Mouse (Mus musculus) hematopoietic stem cell, adult 5-6 weeks (primary cell): ENCODE results near the gene Fgf8. TPM values are rescaled to one million over a fixed set of nuclear protein-coding genes. Genes with fewer than 3 reads are reported as not detected.

Experiments used
- ATAC-seq, 2 experiments: fragments of 125-278 bp in 1 of 2; replicated peaks in 1 of 2; 2 replicates each; pipeline ENCODE4 v1.8.0; 2016 to 2017; ENCODE audit warnings: inconsistent platforms in 2 of 2, mild to moderate bottlenecking in 2 of 2, moderate number of reproducible peaks in 2 of 2, low read depth in 1 of 2, moderate TSS enrichment in 1 of 2; ENCODE audit not compliant: low FRiP score in 2 of 2, poor library complexity in 2 of 2, severe bottlenecking in 2 of 2, insufficient read depth in 1 of 2, low TSS enrichment in 1 of 2
- total RNA-seq: library from RNA; stranded (forward); fragments of 172-1452, 232-1000 nt; gene quantifications from 2 replicates; pipeline ENCODE4 v1.2.3, GENCODE M21; 2017

The Fgf8 gene
- total RNA-seq, 1 experiment from 2014 or later, result not detected

DNA sequence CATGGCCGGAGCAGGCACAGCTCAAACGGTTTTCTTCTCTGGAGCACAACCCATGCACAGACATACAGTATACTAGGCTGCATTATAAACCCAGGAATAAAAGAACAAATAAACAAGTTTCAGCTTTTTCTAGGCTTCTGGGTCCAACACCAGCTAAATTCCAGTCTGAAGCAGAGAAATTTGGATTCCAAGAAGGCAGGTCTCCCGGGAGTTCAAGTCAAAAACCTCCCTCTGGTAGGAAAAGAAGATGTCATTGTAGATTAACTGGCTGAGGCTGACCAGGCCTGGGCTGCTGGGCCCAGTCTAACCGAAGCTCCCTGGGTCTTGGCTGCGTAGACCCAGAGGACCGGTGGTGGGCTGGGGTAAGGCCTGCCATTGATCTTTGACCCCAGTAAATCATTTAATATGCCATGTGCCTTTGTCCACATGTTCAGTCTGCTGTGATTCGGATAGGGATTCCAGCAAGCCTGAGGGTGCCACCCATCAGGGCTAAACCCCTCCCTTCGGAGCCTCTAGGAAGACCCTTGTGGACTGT is 51.6 kb downstream of the Fgf8 start:
- ATAC-seq, result no peak

DNA sequence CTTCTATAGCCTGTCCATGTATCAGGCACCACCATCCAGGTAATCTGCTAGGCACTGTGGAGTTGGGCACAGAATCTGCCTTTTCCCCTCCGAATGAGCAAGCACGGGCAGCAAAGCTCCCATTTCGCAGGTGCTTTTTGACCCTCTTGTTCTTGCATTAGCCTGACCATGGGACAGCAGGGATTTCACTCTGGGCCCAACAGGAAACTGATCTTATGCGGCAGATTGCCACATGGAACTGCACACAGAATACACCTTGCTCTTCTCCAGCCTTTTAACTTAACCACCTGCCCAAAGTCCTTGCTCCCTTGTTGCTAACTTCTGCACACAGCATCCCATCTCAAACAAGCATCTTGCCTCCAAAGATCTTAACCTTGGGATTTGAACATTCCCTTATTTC is 55.7 kb downstream of the Fgf8 start:
- ATAC-seq, result no peak

Other genes with a start within 250 kb of the Fgf8 start
- 12.2 and 13.2 TPM in 2 replicates for gene Poll, start 182.4 kb downstream of the Fgf8 start, total RNA-seq
- 21.6 and 35.8 TPM in 2 replicates for gene Gm17018, start 182.3 kb downstream of the Fgf8 start, total RNA-seq
- gene Fbxw4, start 82.6 kb downstream of the Fgf8 start, total RNA-seq, result 17.1 and 32.5 TPM in 2 replicates
- 63.4 and 85.8 TPM in 2 replicates for gene Npm3, start 6.7 kb upstream of the Fgf8 start, total RNA-seq
- gene Mgea5, start 40.9 kb upstream of the Fgf8 start, total RNA-seq, result 234 and 248 TPM in 2 replicates
- not detected in 2 replicates for gene Kcnip2, start 73.1 kb upstream of the Fgf8 start, total RNA-seq